Mouse (Mus musculus) liver, embryonic 15.5 days (tissue): Measurements from ENCODE around the gene Fam120c. TPM values are rescaled to one million over a fixed set of nuclear protein-coding genes. Genes with fewer than 3 reads are reported as not detected.

Experiments
- polyA plus RNA-seq: library from polyadenylated mRNA; unstranded; fragments of >200 nt; fragmentation: Nextera tagmentation; extraction: Ambion mirVana; gene quantifications from 2 replicates; pipeline ENCODE4 v1.2.1, GENCODE M21; 2015

Fam120c gene
- polyA plus RNA-seq, 1 experiment from 2014 or later = 0.66 TPM

Other genes with a start within 250 kb of the Fam120c start
- gene Tsr2, start 247.6 kb upstream of the Fam120c start, polyA plus RNA-seq = 9.6 and 10.6 TPM in 2 replicates
- 0.08 and 0.10 TPM in 2 replicates for gene Wnk3, start 146.1 kb upstream of the Fam120c start, polyA plus RNA-seq
- 7.0 and 7.6 TPM in 2 replicates for gene Phf8, start 176.5 kb downstream of the Fam120c start, polyA plus RNA-seq